Mouse (Mus musculus): ENCODE measurements around the gene Olfml2b.

GRCm38 (mm10) chr1:170691301-170691700 is 47.0 kb downstream of the Olfml2b start:
- TF ChIP-seq CTCF (IDR thresholded peaks at IDR 0.05; ENCODE audit: low read depth, low read length) (no peak), GATA1 (IDR thresholded peaks at IDR 0.05; ENCODE audit: borderline replicate concordance, low read length) (no peak), POLR2AphosphoS5 (IDR thresholded peaks at IDR 0.05; ENCODE audit: insufficient replicate concordance, low read depth, low read length) (no peak), TAL1 (conservative IDR thresholded peaks at IDR 0.05; ENCODE audit: low read depth, low read length) (no peak)
